8 mouse cellular contexts compared by ENCODE assay signal in genomic region chr16:50528355-50528676, GRCm38 (mm10).
DNase-seq lines count a peak whose midpoint lies in the region; ATAC-seq and TF ChIP-seq lines count a peak whose summit lies in the region.

No protein-coding gene starts in this region.

- no peaks in the 10 kb centered on the region for H3K9me3 ChIP-seq in limb, embryonic 14.5 days (ENCODE audit: control insufficient read depth, low read length)
- no peaks in the 10 kb centered on the region for H3K9me3 ChIP-seq in neural tube, embryonic 12.5 days

- peak; percentile 37 for DNase-seq in kidney, adult 9 months
- no peak for DNase-seq in kidney, adult 11 months
- peak; percentile 8 for DNase-seq in c-Kit-positive CD71-negative TER-119-negative erythroid progenitor cells, embryonic 14.5 days (ENCODE audit: low read depth)
- DNase-seq in limb, embryonic 14.5 days (ENCODE audit: low spot score), result peak; percentile 59
- DNase-seq in cerebellum, postnatal 4 days (ENCODE audit: low spot score in 2 of 2), result no peak
- DNase-seq in Muller cell, postnatal 12 days (ENCODE audit: inconsistent ontology term), result no peak

- H3K27me3 ChIP-seq in limb, embryonic 14.5 days (ENCODE audit: control insufficient read depth, insufficient read depth, low read length), result no peaks in the 10 kb centered on the region
- no peaks in the 10 kb centered on the region for H3K27me3 ChIP-seq in neural tube, embryonic 12.5 days (replicated peaks)

- peak overlapping the region; percentile 95 for H3K4me2 ChIP-seq in limb, embryonic 14.5 days (replicated peaks; ENCODE audit: low read depth, low read length, severe bottlenecking)
- H3K4me2 ChIP-seq in neural tube, embryonic 12.5 days (replicated peaks), result peak overlapping the region; percentile 94

- 3% methylated on average over 9 of the region's 9 CpGs for WGBS in limb, embryonic 14.5 days
- WGBS in neural tube, embryonic 12.5 days, result 2% methylated on average over 9 of the region's 9 CpGs

- peak overlapping the region; percentile 77 for H3K4me3 ChIP-seq in limb, embryonic 14.5 days (replicated peaks; ENCODE audit: low read length)
- peak overlapping the region; percentile 79 for H3K4me3 ChIP-seq in neural tube, embryonic 12.5 days

- peak overlapping the region; percentile 88 for H3K9ac ChIP-seq in limb, embryonic 14.5 days (ENCODE audit: low read depth, low read length, severe bottlenecking)
- peak overlapping the region; percentile 84 for H3K9ac ChIP-seq in neural tube, embryonic 12.5 days

- peak overlapping the region; percentile 84 for H3K27ac ChIP-seq in limb, embryonic 14.5 days (replicated peaks; ENCODE audit: low read depth, low read length)
- no peak overlapping the region for H3K27ac ChIP-seq in neural tube, embryonic 12.5 days

- H3K36me3 ChIP-seq in limb, embryonic 14.5 days (ENCODE audit: control insufficient read depth, insufficient read depth, low read length), result no peaks in the 10 kb centered on the region
- H3K36me3 ChIP-seq in neural tube, embryonic 12.5 days, result no peaks in the 10 kb centered on the region

- no peaks in the 10 kb centered on the region for H3K4me1 ChIP-seq in limb, embryonic 14.5 days (ENCODE audit: control insufficient read depth, insufficient read depth, low read length)
- no peaks in the 10 kb centered on the region for H3K4me1 ChIP-seq in neural tube, embryonic 12.5 days

- no peak for TF ChIP-seq POLR2A in limb, embryonic 14.5 days (IDR thresholded peaks at IDR 0.05; ENCODE audit: borderline replicate concordance, extremely low read depth, insufficient read depth, insufficient read length)

- ATAC-seq in granulocyte monocyte progenitor cell, adult 5-6 weeks (replicated peaks; ENCODE audit: poor library complexity, severe bottlenecking), result peak; percentile 33
- peak; percentile 45; the same call in 1 of the 2 replicates for ATAC-seq in limb, embryonic 14.5 days (ENCODE audit: low FRiP score, low read depth)
- peak; percentile 26; the same call in 1 of the 2 replicates for ATAC-seq in neural tube, embryonic 12.5 days (ENCODE audit: low FRiP score, low read depth)

Comparison
In these comparisons a context has a peak if more than half of its experiments do, and no peak if none do; other contexts are left out.
1. DNase-seq: peak in kidney, adult 9 months (single experiment), c-Kit-positive CD71-negative TER-119-negative erythroid progenitor cells, embryonic 14.5 days (single experiment) and limb, embryonic 14.5 days (single experiment); none in kidney, adult 11 months (single experiment), cerebellum, postnatal 4 days (0 of 2) and Muller cell, postnatal 12 days (single experiment).
2. Peak in every context shown above with its lines, with median percentiles within 50 percentile points of each other: ATAC-seq.